In the genomic region with DNA sequence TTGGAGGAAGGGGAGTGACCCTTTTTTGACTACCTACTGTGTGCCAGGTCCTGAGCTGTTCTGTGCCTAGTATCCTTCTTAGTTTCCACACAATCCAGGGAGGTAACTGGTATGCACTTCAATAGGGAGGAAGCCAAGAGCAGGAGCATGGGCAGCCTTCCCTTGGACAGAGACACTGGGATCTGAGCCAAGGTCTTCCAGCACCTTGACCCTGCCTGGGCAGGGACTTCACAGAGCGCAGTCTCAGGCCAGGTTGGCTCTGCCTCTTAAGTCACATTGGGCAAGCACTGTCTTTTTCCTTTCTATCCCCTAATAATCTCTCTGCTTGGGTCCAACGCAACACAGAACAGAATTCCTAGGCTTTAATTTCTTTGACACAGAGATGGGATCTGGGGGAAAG, we compare ENCODE assay signal across 22 mouse cellular contexts.
DNase-seq lines count a peak whose midpoint lies in the region; ATAC-seq and TF ChIP-seq lines count a peak whose summit lies in the region.
"Had no signal": no experiment of that assay in that cellular context is flagged by ENCODE, and none has a peak within 500 bp of the region (broad histone marks: within the 10 kb centered on the region; RNA-seq: fewer than 3 reads in every experiment).

No protein-coding gene starts in this region.

- H3K4me3 ChIP-seq in heart, embryonic 11.5 days (ENCODE audit: low read depth, low read length): no peak overlapping the region
- no peak overlapping the region for H3K4me3 ChIP-seq in hindbrain, embryonic 13.5 days
- no peak overlapping the region for H3K4me3 ChIP-seq in gastrocnemius, adult 2 months
- H3K4me3 ChIP-seq: embryonic facial prominence, embryonic 13.5 days; forebrain, embryonic 13.5 days; intestine, embryonic 15.5 days; limb, embryonic 13.5 days; liver, embryonic 13.5 days; midbrain, embryonic 12.5 days; stomach, embryonic 15.5 days had no signal

- 0 out of 2 replicates have a peak, but pooled peaks cover 3% of the 10 kb centered on the region for H3K27me3 ChIP-seq in heart, embryonic 11.5 days (ENCODE audit: control insufficient read depth, insufficient read depth, low read length)
- H3K27me3 ChIP-seq in hindbrain, embryonic 13.5 days: no peaks in the 10 kb centered on the region
- H3K27me3 ChIP-seq: embryonic facial prominence, embryonic 13.5 days; forebrain, embryonic 13.5 days; intestine, embryonic 15.5 days; liver, embryonic 13.5 days; midbrain, embryonic 12.5 days; stomach, embryonic 15.5 days had no signal

- no peaks in the 10 kb centered on the region for H3K4me1 ChIP-seq in heart, embryonic 11.5 days (ENCODE audit: control insufficient read depth, insufficient read depth, low read length)
- H3K4me1 ChIP-seq in hindbrain, embryonic 13.5 days (replicated peaks): no peaks in the 10 kb centered on the region
- H3K4me1 ChIP-seq: embryonic facial prominence, embryonic 13.5 days; forebrain, embryonic 13.5 days; intestine, embryonic 15.5 days; limb, embryonic 13.5 days; liver, embryonic 13.5 days; midbrain, embryonic 12.5 days; stomach, embryonic 15.5 days had no signal

- no peak overlapping the region for H3K9ac ChIP-seq in heart, embryonic 11.5 days (ENCODE audit: low read depth, low read length)
- H3K9ac ChIP-seq in hindbrain, embryonic 13.5 days: no peak overlapping the region
- H3K9ac ChIP-seq: embryonic facial prominence, embryonic 13.5 days; forebrain, embryonic 13.5 days; intestine, embryonic 15.5 days; limb, embryonic 13.5 days; liver, embryonic 13.5 days; lung, embryonic 14.5 days; midbrain, embryonic 12.5 days; stomach, embryonic 15.5 days had no signal

- 81% methylated on average over 2 of the region's 2 CpGs for WGBS in heart, embryonic 11.5 days (ENCODE audit: insufficient replicate concordance)
- 94% methylated on average over 2 of the region's 2 CpGs for WGBS in hindbrain, embryonic 13.5 days

- no peak for TF ChIP-seq CTCF in gastrocnemius, adult 2 months (IDR thresholded peaks at IDR 0.05)

- H3K4me2 ChIP-seq in heart, embryonic 11.5 days: no peak overlapping the region
- no peak overlapping the region for H3K4me2 ChIP-seq in hindbrain, embryonic 13.5 days
- H3K4me2 ChIP-seq: embryonic facial prominence, embryonic 13.5 days; forebrain, embryonic 13.5 days; intestine, embryonic 15.5 days; limb, embryonic 13.5 days; liver, embryonic 13.5 days; lung, embryonic 14.5 days; midbrain, embryonic 12.5 days; stomach, embryonic 15.5 days had no signal

- H3K36me3 ChIP-seq in heart, embryonic 11.5 days (ENCODE audit: control insufficient read depth, insufficient read depth, low read length): no peaks in the 10 kb centered on the region
- H3K36me3 ChIP-seq in hindbrain, embryonic 13.5 days: no peaks in the 10 kb centered on the region
- H3K36me3 ChIP-seq: embryonic facial prominence, embryonic 13.5 days; intestine, embryonic 15.5 days; limb, embryonic 13.5 days; liver, embryonic 13.5 days; midbrain, embryonic 12.5 days; stomach, embryonic 15.5 days had no signal

- peak; percentile 70 for DNase-seq in heart, adult 11 months
- peak; percentile 19 for DNase-seq in adrenal gland, adult 8-10 months
- DNase-seq in adrenal gland, postnatal 25 days: peak; percentile 12
- DNase-seq in kidney, postnatal 25 days: peak; percentile 56 to 62
- no peak for DNase-seq in thymus, adult 18-20 months
- DNase-seq in gastrocnemius, adult 2 months: no peak
- DNase-seq: cerebellum, adult 18-20 months; cerebellum, postnatal 25 days; heart, postnatal 4 days; liver, embryonic 13.5 days; lung, embryonic 14.5 days; right cerebral cortex, postnatal 4 days; thymus, postnatal 4 days had no signal

- H3K9me3 ChIP-seq in heart, embryonic 11.5 days (replicated peaks; ENCODE audit: control insufficient read depth, low read length): no peaks in the 10 kb centered on the region
- no peaks in the 10 kb centered on the region for H3K9me3 ChIP-seq in hindbrain, embryonic 13.5 days
- H3K9me3 ChIP-seq: embryonic facial prominence, embryonic 13.5 days; forebrain, embryonic 13.5 days; intestine, embryonic 15.5 days; limb, embryonic 13.5 days; liver, embryonic 13.5 days; midbrain, embryonic 12.5 days; stomach, embryonic 15.5 days had no signal

- no peak for ATAC-seq in heart, embryonic 11.5 days (replicated peaks; ENCODE audit: insufficient number of reproducible peaks, low FRiP score, low TSS enrichment)
- ATAC-seq in hindbrain, embryonic 13.5 days (ENCODE audit: low FRiP score): no peak
- ATAC-seq: forebrain, embryonic 13.5 days; hindbrain, embryonic 16.5 days; intestine, embryonic 15.5 days had no signal

- no peak overlapping the region for H3K27ac ChIP-seq in heart, embryonic 11.5 days (ENCODE audit: low read depth, low read length)
- H3K27ac ChIP-seq in hindbrain, embryonic 13.5 days: no peak overlapping the region
- H3K27ac ChIP-seq in gastrocnemius, adult 2 months: no peak overlapping the region
- H3K27ac ChIP-seq: embryonic facial prominence, embryonic 13.5 days; forebrain, embryonic 13.5 days; intestine, embryonic 15.5 days; limb, embryonic 13.5 days; liver, embryonic 13.5 days; midbrain, embryonic 12.5 days; stomach, embryonic 15.5 days had no signal

- intact Hi-C loops in gastrocnemius, adult 2 months (cut with DNase I): no loop called here

Comparison
In these comparisons a context has a peak if more than half of its experiments do, and no peak if none do; other contexts are left out.
1. DNase-seq: peak in heart, adult 11 months (single experiment), adrenal gland, adult 8-10 months (single experiment), adrenal gland, postnatal 25 days (single experiment) and kidney, postnatal 25 days (2 of 2); none in thymus, adult 18-20 months (0 of 2) and gastrocnemius, adult 2 months (single experiment).